Mouse (Mus musculus) 3134 (cell line): ENCODE results near the gene Snapc4.

Experiments used
- DNase-seq: peaks from one replicate; pipeline ENCODE4 v3.0.0-alpha.2; 2011; ENCODE audit warnings: low spot score; ENCODE audit not compliant: insufficient read length; ENCODE audit errors: extremely low read depth

Gene Snapc4

GRCm38 (mm10) chr2:26315072-26315924 is 65.2 kb downstream of the Snapc4 start, which contains the start of gene Gpsm1:
Gene Gpsm1, plus strand, starts transcription at chr2:26315515.
- peak; percentile 88 for DNase-seq

- DNase-seq: no peak
Observed at GRCm38 (mm10) chr2:26314281-26315071, 66.0 kb downstream of the Snapc4 start.

DNA sequence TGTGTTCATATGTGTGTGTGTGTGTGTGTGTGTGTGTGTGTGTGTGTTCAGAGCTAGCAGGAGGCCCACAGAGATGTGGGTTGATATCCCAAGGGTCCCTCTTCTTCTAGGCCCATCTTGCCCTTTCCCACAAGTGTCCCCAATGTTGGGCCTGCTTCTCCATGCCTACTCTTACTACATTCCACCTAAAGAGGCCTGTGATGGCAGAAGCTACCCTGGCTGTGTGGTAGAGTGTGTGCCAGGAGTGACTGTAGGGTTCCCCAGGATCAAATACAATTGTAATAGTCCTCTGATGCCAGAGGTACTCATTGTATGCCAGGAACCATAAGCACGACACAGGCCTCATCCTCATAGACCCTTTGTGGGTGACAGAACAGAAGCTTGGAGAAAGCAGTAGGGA is 67.1 kb downstream of the Snapc4 start:
- no peak for DNase-seq

DNA sequence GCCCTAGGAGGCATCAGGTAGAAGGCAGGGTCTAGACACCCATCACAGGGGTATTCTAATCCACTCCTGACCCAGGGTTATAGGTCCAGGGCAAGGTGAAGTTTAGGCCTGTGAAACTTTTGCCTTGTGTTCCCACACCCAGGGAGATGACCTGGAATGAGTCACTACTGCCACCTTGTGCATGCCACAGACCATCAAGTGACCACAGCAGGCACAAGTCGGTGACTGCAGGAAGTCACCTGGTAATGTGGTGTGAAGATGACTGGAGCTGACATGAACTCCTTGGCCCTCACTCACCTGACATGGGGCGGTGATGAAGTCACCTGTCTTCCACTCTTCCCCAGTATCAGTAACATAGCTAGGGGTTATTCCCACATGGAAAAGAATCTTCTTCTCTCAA is 67.6 kb downstream of the Snapc4 start:
- no peak for DNase-seq
